Mouse (Mus musculus) cerebellum, adult (tissue): ENCODE measurements around the gene Fgfr2.

ENCODE experiments used
- ATAC-seq: cut with Nextera tagmentation; 2 replicates; pipeline ENCODE4 v1.9.2; 2017; ENCODE audit warnings: mild to moderate bottlenecking, moderate library complexity, mixed read lengths; ENCODE audit not compliant: insufficient number of reproducible peaks, low FRiP score, low TSS enrichment

The Fgfr2 gene

DNA sequence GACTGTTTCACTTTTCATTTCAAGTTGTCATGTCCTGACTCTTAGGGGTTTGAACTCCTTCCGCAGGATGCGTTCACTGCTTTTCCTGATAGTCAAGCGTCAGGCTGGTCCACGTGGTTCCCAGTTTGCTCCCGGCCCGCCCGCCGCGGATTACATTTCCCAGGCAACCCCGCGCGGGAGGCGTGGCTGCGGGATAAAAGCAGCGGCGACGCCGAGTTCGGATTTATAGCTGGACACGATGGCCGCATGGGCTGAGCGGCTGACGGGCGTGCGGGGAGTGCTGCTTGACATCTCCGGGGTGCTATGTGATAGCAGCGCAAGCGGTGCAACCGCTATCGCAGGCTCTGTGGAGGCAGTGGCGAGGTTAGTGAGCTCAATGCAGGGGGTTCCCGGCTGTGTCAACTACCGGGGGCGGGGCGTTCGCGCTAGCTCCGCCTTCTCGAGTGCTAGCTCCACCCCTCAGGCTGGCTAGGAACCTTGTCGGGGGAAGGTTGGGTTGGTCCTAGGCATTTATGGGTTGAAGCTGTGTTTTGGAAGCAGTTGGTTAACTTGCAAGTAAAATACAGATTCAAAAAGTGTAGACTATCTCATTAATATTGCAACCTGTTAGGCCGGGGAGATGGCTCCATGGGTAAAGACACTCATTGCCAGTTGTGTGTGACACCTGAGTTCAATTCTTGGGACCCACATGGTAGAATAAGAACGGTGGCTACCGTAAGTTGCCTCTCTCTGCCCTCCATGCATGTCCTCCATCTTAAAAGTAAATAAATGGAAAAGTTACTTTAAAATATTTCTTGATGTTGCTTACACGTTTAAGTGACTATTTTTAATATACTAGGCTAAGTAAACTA, 512.5 kb downstream of the Fgfr2 start, which contains the start of gene Lhpp:
TSS of gene Lhpp (plus strand) at position 171 of the 851 bp plus-strand sequence.
- ATAC-seq: peak; percentile 56; the same call in 1 of the 2 replicates

DNA sequence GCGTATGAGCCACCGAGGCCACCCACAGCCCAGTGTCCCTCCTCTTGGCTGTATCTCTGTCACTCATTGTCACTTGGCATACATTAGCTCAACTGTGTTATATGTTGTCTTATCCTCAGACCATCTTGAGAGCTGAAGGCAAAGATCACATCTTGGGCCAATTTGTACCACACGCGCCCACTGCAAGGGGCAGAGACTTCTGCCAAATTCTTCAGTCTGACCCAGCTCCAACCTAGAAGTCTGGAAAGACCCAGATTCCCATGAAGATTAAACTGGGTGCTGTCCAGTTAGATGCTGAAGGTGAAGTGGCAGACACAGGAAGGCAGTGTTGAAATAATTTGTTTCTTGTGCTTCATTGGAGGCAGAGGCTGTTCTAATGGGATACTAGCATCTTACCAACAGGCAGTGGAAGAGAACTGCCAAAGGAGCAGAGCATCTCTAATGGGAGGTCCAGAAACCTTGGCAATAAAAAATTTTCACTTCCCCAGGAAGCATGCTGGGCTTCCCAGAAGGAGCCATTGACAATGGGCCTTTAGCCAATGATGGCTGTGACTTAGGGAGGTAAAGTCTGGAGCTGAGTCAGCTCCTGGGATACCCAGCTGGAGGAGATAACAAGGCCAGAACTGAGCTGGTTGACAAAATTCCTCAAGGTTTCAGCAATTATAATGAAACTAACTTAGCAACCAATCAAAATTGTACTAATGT, 514.7 kb downstream of the Fgfr2 start:
- ATAC-seq: no peak

DNA sequence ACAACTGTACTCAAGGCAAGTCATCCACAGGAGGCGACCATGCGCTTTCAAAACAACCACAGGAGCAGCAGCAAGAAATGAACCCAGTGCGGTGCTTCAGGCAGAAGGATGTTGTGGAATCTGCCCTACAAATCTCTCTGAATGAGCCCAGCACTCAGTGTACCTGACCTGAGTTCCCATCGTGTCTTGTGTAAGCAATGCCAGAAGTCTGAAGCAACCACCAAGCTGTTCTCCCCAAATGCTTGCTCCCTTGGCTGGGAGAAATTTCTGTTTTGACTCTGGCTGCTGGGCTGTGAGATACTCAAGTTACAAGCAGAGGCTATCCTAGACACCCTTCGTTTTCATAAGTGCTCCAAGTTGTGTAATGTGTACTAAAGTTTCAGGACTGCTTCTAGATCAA, 517.5 kb downstream of the Fgfr2 start:
- no peak for ATAC-seq

DNA sequence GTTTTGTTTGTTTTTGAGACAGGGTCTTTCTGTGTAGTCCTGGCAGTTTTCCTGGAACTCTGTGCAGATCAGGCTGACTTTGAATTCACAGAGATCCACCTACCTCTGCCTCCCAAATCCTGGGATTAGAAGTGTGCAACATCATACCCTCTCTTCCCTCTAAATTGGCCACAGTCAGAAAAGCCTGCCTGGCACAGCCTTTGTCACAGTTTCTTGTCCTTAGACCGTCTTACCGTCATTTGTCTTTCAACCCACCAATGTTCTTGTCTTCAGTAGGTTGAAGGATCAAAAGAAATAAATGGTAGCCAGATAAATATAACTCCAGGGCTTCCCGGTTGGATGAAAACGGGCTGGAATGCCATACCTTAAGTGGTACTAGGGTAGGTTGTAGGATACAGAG, 518.4 kb downstream of the Fgfr2 start:
- no peak for ATAC-seq

DNA sequence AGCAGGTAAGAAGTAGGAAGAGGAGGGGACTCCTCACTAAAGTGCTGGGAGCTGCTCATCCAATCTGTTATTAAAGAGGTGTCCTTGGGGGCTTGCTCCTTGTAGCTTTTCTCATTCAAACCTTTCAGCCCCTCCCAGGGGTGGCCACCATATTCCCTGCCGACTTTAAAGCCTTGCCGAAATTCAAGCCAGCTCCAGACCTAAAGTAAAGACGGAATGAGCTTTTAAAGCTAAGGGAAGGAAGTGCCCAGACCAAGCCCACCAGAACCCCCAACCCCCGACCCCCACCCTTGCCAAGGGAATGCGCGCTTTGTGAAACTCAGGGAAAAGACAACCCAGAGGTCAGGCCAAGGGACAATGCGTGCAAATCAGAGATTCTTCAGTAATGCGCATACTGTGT, 522.2 kb downstream of the Fgfr2 start:
- ATAC-seq: no peak

DNA sequence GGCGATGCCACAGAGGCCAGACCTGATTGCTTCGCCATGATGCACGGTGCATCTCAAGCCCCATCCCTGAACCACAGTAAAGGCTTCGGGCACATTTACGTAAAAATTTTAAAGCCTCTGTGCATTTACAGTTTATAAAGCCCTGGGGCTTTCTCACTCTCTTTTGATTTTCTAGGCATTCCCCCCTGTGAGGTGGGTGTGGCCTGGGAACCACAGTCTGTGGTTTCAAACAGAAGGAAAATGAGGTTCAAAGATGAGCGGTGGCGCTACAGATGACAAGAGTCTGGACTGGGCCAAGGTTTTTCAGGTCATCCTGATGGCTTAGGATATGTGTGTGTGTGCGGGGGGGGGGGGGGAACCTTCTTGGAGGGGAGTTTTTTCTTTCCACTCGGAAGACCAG, 523.1 kb downstream of the Fgfr2 start:
- no peak for ATAC-seq

DNA sequence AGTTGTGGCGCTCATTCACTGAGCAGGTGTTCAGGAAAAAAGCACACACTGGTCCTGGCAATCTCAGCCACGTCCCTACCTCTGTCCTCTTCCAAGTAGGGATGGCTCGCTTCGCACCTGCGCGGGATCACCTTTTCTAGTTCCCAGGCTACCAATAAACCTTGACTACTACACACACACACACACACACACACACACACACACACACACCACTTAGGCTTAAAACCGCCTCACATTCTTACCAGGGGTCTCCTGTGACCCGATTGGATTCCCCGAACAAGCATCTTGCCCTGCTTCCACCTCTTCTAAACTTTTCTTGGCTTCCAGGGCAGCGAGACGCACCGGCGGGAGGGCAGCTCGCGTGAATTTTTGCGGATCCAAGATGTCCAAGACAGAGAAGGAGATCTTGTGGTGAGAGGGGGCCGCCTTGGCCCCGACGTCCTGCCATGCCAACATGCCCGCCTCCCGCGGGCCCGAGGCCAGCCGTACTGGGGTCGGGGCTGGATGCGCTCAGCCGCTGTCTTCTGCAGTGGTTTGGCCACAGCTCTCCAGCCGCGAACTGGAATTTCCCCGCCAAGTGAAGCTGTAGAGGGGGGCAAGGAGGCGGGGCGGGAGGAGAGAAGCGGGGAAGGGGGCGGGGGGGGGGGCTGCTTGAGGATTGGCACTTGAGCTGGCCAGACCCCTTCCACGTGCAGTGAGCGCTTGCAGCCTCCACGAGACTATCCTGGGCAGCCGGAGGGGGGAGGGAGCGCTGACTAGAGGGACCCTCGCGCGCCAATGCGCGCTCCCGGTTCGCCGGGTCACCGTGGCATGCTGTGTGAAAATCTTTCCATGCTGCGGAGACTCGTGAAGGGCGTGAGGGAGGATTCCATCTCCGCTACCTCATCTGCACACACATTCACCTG, 523.8 kb downstream of the Fgfr2 start, which contains the start of gene Nkx1-2:
TSS of gene Nkx1-2 (minus strand) at position 567 of the 905 bp plus-strand sequence.
- no peak for ATAC-seq

DNA sequence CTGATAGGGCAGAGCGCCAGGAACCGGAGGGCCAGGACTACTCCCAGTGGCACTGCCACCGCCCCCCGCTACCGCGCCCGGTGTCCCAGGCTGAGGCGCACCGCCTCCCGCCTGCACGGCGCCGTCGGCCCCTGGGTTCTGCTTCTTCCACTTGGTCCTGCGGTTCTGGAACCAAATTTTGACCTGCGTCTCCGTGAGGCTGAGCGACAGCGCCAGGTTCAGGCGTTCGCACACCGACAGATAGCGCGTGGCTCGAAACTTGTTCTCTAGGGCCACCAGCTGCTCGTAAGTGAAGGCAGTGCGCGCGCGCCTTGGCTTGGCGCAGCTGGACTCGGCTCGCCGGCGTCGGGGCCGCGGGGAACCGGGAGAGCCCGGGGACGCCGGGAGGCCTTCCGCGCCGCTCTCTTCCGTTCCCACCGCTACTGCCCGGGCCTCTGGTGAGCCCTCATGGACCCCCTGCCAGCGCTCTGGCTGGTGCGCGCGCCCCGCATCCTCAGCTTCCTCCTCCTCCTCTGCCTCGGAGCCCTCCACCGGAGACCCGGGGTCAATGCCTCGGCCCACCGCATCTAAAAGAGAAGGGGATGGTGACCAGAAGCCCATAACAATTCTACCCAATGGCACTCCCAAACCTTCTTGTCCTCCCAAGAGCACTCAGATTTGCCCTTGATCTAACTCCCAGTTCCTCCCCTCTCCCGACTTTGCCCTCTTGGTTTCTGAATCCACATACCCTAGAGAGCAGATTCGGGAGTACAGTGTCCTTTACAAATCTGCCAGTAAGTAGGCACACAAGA, 525.7 kb downstream of the Fgfr2 start:
- no peak for ATAC-seq

DNA sequence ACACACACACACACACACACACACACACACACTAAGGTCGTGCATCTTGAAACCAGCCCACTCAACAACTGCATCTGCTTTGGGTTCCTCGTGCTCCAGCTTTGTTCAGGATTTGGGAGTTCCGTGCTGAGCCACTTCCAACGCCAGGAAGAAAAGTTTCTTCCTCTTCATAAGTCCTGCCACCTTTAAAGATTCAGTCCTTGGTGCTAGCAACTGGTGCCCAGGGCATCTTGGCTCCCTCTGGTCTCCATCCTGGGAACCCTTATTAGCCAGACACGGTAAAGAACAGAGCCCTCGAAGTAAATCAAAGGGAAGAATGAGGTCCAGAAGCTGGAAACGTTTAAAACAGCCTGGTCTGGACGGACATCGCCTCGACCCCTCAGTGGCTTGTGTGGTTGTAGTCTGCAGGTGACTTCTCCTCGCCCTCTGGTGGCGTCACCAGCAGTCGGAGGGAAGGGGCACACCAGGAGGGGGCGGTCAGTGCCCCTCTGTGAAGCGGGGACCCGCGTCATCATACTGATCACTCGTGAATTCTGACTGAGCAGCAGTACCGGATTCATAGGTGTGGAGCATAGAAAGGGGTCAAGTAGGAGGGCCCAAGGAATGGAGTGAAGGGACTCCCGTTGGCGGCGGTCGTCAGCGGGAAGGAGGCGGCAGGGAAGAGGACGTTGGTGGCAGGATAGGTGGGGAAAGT, 526.4 kb downstream of the Fgfr2 start:
- no peak for ATAC-seq

DNA sequence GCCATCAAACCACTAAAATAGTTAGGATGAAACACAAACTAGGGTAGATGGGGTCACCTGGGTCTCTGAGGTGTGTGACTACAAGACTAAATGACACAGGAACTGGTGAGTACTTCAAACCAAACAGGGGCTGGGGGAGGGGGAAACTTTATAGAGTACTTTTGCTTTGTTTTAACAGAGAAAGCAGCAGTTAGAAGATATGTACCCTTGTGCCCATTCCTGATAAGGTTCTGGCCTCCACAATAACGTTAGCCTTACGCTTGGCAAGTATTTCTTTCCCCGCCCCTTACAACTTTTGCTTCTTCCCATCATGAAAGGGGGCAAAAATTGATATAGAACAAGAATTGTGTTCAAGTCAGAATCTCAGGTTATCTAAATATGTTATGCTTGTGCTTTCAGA, 527.4 kb downstream of the Fgfr2 start:
- ATAC-seq: no peak

DNA sequence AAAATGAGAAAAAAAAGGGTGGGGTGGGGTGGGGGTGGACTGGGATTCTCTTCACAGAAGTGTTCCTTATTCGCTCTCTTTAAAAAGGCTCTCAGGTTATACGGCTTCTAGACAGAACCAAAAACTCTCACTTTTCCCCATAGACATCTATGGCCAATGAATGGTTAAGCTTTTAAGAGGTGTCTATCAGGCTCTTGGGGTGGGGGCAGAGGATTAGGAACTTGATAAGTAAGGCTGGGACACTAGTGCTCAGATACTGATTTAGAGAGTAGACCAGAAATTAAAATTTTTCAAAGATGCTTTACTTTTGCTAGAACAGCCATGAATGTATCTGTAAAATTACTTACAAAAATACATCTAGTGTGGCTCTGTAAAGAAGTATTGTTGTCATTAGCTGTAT, 528.8 kb downstream of the Fgfr2 start:
- ATAC-seq: no peak

DNA sequence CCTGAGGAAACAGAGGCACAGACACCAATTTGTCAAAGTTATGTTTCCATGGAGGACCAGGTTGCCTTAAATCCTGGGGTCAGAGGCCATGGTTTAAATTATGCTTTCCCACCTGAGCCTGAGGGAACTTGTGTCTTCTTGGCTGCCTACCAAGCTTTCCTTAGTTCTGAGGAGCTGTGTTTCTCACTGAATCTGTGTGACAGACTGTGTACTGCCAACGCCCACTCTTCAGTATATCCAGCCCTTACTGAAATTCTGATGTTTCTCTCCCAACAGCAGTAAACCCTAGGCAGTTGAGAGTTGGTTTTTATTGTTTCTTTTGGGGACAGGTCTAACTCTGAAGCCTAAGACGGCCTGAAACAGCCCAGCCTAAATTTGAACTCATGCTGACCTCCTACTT, 529.4 kb downstream of the Fgfr2 start:
- ATAC-seq: no peak

DNA sequence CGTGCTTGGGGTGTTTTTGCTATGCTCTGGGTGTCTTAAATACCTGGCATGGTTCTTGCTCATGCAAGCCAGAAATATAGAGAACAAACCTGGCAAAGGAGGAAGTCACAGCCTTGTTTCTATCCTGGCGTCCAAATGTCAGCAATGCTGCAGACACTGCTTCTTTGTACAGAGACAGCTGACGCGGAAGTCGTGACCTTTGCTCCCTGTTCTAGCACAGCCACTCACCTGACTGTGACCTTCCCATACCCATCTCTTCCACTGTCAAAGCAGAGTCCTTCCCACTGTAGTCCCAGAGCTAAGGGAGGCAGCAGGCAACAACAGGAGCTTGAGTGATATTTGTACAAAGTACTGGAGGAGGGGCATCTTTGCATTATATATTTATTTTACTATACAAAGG, 533.5 kb downstream of the Fgfr2 start:
- no peak for ATAC-seq

DNA sequence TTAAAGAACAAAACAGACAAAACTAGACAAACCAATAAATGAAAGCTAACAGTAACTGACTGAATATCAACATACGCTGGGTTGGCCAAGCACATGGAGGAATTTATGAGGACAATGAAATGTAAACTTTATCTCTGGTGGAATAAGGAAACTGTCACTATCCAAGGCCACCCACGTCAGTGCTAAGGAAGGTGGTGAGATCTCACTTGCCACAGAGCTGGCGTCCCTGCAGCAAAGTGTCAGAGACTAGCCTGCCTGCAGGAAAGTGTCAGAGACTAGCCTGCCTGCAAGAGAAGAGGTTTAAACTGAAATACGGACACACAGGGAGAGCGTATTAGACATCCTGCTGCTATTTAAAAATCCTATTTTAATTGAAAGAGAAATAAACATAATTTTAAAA, 536.0 kb downstream of the Fgfr2 start:
- no peak for ATAC-seq

DNA sequence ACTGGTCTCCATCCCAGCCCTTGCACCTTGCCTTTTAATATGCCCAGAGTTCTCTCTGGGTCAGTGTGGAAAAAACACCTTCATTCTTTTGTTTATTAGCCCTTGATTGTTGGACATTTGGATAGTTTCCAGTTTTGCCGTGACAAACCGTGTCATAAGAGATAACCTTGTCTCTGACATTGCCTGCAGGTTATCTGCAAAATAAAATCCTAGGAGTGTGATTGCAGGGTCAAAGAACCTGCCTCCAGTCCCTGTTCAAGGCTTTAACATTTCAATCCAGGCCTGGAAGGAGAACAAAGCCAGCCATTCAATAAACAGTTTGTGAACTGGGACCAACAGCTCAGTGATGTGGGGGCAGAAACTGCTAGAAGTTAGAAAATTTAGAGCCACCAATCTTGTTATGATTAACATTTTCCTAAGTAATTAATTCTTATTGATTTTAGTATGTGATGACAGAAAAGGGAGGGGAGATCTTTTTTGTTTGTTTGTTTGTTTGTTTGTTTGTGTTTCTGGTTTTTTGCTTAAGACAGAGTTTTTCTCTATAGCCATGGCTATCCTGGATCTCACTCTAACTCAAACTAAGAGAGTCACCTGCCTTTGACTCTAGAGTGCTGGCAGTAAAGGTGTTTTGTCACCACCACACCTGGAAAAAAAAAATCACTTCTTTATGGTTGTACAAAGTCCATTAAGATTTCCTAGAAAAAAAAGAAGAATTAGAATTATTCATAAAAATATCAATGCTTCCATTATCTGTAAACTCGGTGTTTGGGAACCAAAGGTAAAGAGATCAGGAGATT, 537.3 kb downstream of the Fgfr2 start:
- ATAC-seq: no peak

DNA sequence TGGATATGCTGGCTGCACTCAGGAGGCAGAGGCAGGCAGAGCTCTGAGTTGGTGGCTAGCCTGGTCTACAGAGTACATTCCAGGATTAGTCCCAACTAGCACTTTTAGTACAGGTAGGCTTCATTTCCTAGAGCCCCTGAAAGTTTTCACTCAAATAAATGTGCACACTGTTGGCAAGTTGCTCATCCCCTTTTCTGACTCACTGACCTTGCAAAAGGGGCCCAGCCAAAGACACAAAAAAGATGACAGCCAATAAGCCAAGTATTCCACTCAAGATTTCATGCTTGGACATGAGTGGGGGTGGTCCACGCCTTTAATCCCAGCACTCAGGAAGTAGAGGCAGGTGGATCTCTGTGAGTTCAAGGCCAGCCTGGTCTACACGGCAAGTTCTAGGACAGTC, 541.7 kb downstream of the Fgfr2 start:
- ATAC-seq: no peak

DNA sequence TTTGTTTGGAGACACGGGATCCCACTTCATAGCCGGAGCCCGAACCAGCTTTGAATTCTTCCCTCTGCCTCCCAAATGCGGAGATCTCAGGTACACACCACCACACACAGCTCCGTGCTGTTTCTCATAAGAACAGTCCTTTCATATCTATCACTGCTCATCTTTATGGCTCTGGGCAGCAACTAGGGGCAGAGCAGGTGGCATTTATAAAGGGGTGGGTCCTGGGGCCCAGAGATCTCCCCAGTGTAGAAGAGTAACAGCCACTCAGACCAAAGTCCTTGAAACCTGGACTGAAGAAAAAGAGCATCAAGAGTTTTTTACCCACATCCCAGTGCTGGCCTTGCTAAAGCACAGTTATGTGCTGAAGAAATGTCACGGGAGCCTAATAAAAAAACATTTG, 542.6 kb downstream of the Fgfr2 start:
- no peak for ATAC-seq

DNA sequence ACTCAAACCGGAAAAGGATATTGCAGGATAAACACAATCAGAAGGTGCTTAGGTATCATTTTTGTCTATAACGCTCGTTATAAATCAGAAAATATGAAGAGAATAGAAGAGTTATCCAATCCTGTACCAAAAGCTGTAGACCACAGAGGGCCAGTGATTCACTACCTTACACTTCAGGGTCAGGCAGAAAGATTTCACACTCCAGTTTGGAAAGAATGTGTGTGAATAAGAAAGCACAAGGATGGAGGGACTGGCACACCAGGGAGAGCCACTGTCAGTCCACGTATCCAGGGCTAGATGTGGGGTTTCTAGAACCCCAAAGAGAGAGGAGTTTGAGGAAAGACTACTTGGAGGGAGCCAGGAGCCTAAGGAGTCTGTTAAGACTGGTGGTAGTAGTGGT, 546.3 kb downstream of the Fgfr2 start:
- no peak for ATAC-seq
